Mouse (Mus musculus): Measurements from ENCODE around the gene Arel1.

- no peak for TF ChIP-seq CTCF (IDR thresholded peaks at IDR 0.05; ENCODE audit: insufficient read depth, low read length)
- TF ChIP-seq POLR2A (IDR thresholded peaks at IDR 0.05; ENCODE audit: borderline replicate concordance, extremely low read depth, low read depth, low read length), result no peak
These were observed 73.4 kb downstream of the Arel1 start for GRCm38 (mm10) chr12:84897322-84897721.
